Mouse (Mus musculus): ENCODE data around the gene Capg.

The Capg gene

GRCm38 (mm10) chr6:72544283-72544987 lies at the start of gene Capg:
Gene Capg (plus strand): TSS chr6:72544391.
- in situ Hi-C loops (cut with MboI; ENCODE audit: low pct_unique_long_range_greater_than_20kb in 1 of 2, low sequenced_read_pairs in 2 of 2, unreplicated experiment in 1 of 2), result no loop called here

DNA sequence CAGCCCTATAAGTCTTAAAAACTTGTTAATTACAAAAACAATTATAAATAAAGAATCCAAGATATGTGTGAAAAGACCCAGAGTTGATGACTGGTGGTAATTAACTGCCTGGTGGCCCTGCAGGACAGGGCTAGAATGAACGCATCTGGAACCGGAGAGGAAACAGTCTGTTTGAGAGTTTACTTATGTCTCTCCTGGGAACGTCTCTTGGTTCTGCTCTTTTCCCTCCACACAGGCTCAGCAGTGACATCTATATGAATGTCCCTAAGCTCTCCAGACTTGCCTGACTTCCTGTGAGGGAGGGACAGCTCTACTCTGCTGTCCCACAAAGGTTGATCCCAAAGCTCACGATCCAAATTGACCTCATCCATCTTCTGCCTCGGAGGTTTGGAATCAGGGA lies 45.2 kb upstream of the Capg start:
- in situ Hi-C loops (cut with MboI; ENCODE audit: low pct_unique_long_range_greater_than_20kb in 1 of 2, low sequenced_read_pairs in 2 of 2, unreplicated experiment in 1 of 2), result no loop called here

DNA sequence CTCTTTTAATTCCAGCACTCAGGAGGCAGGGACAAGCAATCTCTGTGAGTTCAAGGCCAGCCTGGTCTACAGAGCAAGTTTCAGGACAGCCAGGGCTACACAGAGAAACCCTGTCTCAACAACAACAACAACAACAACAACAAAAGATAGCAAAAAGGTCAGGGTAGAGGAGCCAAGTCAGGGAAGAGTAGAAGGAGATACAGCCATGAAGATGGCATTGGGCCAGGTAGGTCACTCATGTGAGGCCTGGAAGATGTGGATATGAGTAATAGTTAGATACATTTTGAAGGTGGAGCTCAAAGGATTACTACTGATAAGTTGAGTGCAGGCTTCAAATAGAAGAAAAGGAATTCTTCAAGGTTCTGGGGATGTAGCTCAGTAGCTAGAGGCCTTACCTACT lies 40.9 kb upstream of the Capg start:
- in situ Hi-C loops (cut with MboI; ENCODE audit: low pct_unique_long_range_greater_than_20kb in 1 of 2, low sequenced_read_pairs in 2 of 2, unreplicated experiment in 1 of 2), result no loop called here

DNA sequence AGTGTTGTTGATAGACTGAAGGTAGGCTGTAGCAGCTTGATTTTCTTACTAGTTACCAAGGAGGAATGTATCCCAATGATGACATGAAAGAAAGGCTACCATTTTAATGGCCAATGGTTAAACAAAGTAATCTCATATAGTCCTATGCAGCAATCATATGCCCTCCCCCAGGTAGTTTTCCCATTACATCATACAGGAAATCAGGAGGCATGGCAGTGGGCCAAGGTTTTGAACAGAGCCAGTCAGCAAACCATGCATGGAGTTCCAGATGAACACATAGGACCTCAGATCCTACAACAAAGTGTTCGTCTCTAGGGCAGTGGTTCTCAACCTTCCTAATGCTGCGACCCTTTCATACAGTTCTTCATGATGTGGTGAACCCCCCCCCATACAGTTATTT lies 40.3 kb upstream of the Capg start:
- in situ Hi-C loops (cut with MboI; ENCODE audit: low pct_unique_long_range_greater_than_20kb in 1 of 2, low sequenced_read_pairs in 2 of 2, unreplicated experiment in 1 of 2), result no loop called here

DNA sequence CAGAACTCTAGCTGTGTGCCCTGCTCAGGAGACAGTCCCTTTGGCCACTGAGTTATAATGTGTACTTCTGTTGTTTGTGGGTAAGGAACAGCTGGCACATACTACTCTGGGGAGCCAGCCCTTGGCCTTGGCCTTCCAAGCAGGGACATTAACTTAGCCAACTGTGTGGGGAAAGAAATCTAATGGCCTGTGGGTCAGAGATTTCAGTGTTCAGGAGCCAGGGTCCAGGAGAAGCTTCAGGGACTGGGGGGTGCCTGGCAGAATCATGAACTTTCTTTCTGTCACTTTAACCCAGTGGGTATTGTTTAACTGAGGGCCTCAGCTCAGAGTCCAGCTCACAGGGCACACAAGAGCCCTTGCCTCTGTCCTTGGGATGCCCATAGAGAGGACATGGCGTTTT lies 38.1 kb upstream of the Capg start:
- in situ Hi-C loops (cut with MboI; ENCODE audit: low pct_unique_long_range_greater_than_20kb in 1 of 2, low sequenced_read_pairs in 2 of 2, unreplicated experiment in 1 of 2), result no loop called here

DNA sequence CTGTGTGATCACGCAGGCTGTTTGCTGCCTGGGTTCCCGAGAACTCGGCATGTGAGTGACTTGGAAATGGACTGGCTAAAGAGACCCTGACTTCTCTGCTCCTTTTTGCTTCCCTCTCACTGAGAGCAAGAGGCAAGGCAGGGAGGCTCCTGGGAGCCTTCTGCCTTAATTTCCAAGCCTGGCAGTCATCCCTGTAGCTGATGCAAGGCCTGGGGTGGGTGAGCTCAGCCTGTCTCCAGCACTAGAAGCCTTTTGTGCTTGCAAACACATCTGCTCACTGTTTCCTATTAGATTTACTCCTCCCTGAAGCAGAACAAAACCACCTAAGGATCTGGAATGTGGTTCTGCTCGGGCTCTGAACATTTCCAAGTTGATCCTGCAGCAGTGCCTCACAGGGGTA lies 35.6 kb upstream of the Capg start:
- in situ Hi-C loops (cut with MboI; ENCODE audit: low pct_unique_long_range_greater_than_20kb in 1 of 2, low sequenced_read_pairs in 2 of 2, unreplicated experiment in 1 of 2), result no loop called here

GRCm38 (mm10) chr6:72509872-72510435 lies 34.2 kb upstream of the Capg start:
- in situ Hi-C loops (cut with MboI; ENCODE audit: low pct_unique_long_range_greater_than_20kb in 1 of 2, low sequenced_read_pairs in 2 of 2, unreplicated experiment in 1 of 2), result no loop called here

GRCm38 (mm10) chr6:72510686-72511421 lies 33.3 kb upstream of the Capg start:
- in situ Hi-C loops (cut with MboI; ENCODE audit: low pct_unique_long_range_greater_than_20kb in 1 of 2, low sequenced_read_pairs in 2 of 2, unreplicated experiment in 1 of 2), result no loop called here

- in situ Hi-C loops (cut with MboI; ENCODE audit: low pct_unique_long_range_greater_than_20kb in 1 of 2, low sequenced_read_pairs in 2 of 2, unreplicated experiment in 1 of 2), result no loop called here
These were observed 31.7 kb upstream of the Capg start for GRCm38 (mm10) chr6:72512386-72513070.

- in situ Hi-C loops (cut with MboI; ENCODE audit: low pct_unique_long_range_greater_than_20kb in 1 of 2, low sequenced_read_pairs in 2 of 2, unreplicated experiment in 1 of 2), result no loop called here
These were observed 31.1 kb upstream of the Capg start for GRCm38 (mm10) chr6:72513071-72513440.

DNA sequence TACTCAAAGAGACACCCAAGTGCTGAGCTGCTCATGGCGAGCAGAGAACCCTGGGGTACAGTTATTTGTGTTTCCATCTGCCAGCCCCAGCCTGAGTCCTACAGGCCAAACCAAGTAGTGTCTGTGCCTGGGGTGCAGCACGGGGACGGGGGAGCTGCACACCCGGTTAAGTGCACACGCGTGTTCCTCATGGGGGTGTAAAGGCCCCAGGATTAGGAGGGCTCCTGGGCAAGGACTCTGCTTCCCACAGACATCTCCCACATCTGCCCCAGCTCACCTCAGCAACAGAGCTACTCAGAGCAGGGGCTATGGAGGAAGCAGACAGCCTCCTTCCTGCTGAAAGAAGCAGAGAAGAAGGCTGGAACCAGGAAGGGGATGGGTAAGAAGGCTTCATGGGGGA lies 28.5 kb upstream of the Capg start:
- in situ Hi-C loops (cut with MboI; ENCODE audit: low pct_unique_long_range_greater_than_20kb in 1 of 2, low sequenced_read_pairs in 2 of 2, unreplicated experiment in 1 of 2), result no loop called here

GRCm38 (mm10) chr6:72518842-72519241 lies 25.3 kb upstream of the Capg start:
- in situ Hi-C loops (cut with MboI; ENCODE audit: low pct_unique_long_range_greater_than_20kb in 1 of 2, low sequenced_read_pairs in 2 of 2, unreplicated experiment in 1 of 2), result no loop called here

DNA sequence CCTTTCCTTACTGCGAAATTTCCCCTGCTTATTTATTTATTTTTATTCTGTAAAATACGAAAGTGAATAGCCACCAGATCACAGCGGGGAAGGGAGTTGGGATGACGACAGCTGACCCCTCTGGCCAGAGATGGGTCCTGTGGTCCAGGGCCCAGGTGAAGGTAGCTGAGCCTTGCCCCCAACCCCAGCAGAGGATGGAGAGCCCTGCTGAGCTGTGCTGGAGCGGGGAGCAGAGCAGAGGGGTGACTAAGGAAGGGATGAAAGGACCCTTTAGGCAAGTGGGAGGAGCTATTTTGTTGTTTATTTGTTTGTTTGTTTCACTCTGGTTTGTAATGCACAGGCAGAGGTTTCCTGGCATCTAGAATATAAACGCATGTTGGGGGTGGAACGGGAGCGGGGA lies 24.9 kb upstream of the Capg start:
- in situ Hi-C loops (cut with MboI; ENCODE audit: low pct_unique_long_range_greater_than_20kb in 1 of 2, low sequenced_read_pairs in 2 of 2, unreplicated experiment in 1 of 2), result no loop called here

- in situ Hi-C loops (cut with MboI; ENCODE audit: low pct_unique_long_range_greater_than_20kb in 1 of 2, low sequenced_read_pairs in 2 of 2, unreplicated experiment in 1 of 2), result loop anchor here in 1 of 2 experiments (5.0 kb wide), 1 partner anchor 93 kb away; no protein-coding TSS in a partner anchor
These were observed 24.1 kb upstream of the Capg start for GRCm38 (mm10) chr6:72519892-72520663.

DNA sequence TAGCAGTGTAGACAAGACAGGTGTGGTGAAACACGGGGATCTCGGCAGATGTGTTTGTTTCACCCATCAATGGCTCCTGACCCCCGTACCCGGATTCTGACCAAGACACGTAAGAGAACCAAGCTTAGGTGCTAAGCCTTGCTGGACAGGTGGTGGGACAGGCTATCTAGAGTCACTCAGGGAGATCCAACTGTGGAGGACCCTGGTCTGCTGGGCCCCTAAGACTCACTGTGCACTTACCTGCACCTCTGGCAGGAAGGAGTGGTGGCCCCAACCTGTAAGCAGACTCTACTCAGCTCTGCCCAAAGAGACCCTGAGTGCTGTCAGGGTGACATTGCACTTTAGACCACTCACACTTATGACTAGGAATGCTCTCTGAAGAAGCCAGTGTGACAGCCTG lies 23.3 kb upstream of the Capg start:
- in situ Hi-C loops (cut with MboI; ENCODE audit: low pct_unique_long_range_greater_than_20kb in 1 of 2, low sequenced_read_pairs in 2 of 2, unreplicated experiment in 1 of 2), result loop anchor here in 1 of 2 experiments (5.0 kb wide), 1 partner anchor 94 kb away; no protein-coding TSS in a partner anchor

- in situ Hi-C loops (cut with MboI; ENCODE audit: low pct_unique_long_range_greater_than_20kb in 1 of 2, low sequenced_read_pairs in 2 of 2, unreplicated experiment in 1 of 2), result loop anchor here in 1 of 2 experiments (5.0 kb wide), 1 partner anchor 94 kb away; no protein-coding TSS in a partner anchor
These were observed 22.6 kb upstream of the Capg start, which contains the start of gene Sh2d6 for GRCm38 (mm10) chr6:72521607-72522006. Gene Sh2d6 (minus strand): TSS chr6:72521707.

DNA sequence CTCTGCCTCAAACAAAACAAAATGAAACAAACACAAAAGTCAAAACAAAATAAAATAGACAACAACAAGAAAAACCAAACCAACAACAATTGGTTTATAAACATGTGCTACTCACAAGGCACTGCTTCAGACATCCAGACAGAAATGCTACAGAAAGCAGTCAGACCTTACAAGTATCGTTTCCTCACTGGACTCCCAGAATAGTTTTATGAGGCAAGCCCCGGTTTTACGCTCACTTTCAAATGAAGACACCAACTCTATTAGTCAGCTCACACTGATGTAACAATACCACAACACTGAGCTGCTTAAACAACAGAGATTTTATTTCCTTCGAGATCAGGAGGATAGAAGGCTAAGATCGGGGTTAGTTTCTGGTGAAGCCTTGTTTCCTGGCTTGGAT lies 21.9 kb upstream of the Capg start:
- in situ Hi-C loops (cut with MboI; ENCODE audit: low pct_unique_long_range_greater_than_20kb in 1 of 2, low sequenced_read_pairs in 2 of 2, unreplicated experiment in 1 of 2), result loop anchor here in 1 of 2 experiments (5.0 kb wide), 1 partner anchor 95 kb away; no protein-coding TSS in a partner anchor

DNA sequence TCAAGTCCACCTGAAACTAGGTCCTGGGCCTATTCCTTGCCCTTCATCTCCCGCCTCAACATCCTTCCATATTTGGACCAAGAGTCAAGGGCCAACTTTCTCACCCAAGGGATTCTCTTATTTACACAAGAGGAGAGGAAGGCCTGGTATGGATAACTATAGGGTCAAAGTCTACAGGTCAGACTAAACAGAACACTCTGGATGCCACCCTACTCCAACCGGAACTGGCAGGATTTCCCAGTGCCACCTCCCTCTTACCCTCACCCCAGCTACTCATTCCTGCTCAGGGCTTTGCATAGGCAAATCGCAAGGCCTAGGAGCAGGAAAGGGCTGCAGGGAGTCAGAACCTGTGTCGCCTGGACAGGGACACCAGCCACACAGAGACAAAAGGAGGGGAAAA lies 21.0 kb upstream of the Capg start:
- in situ Hi-C loops (cut with MboI; ENCODE audit: low pct_unique_long_range_greater_than_20kb in 1 of 2, low sequenced_read_pairs in 2 of 2, unreplicated experiment in 1 of 2), result loop anchor here in 1 of 2 experiments (5.0 kb wide), 1 partner anchor 96 kb away; no protein-coding TSS in a partner anchor

Data from mouse embryonic stem cell (cell line).